Mouse (Mus musculus) inflammation-experienced regulatory T-cells, adult 6 months (primary cell): Measurements from ENCODE around the gene H2-Ab1. TPM values are rescaled to one million over a fixed set of nuclear protein-coding genes. Genes with fewer than 3 reads are reported as not detected.
"Not testable (repeated sequence)": the region's sequence is repeated elsewhere in the genome, so short reads cannot be mapped to it uniquely, and the experiment has no call there.

ENCODE experiments used
- ATAC-seq: one replicate; pipeline ENCODE4 v1.8.0; 2017
- polyA plus RNA-seq, 3 experiments: library from polyadenylated mRNA; unstranded; fragments of 100-300 nt; shearing (Covaris generic); gene quantifications; one replicate each; pipeline ENCODE4 v1.2.1; 2017

Gene H2-Ab1
- polyA plus RNA-seq: 10 to 100 TPM in 2 of 3 experiments, 1 to 10 TPM in 1; 4.3 to 76.2 (median 34.9) TPM

DNA sequence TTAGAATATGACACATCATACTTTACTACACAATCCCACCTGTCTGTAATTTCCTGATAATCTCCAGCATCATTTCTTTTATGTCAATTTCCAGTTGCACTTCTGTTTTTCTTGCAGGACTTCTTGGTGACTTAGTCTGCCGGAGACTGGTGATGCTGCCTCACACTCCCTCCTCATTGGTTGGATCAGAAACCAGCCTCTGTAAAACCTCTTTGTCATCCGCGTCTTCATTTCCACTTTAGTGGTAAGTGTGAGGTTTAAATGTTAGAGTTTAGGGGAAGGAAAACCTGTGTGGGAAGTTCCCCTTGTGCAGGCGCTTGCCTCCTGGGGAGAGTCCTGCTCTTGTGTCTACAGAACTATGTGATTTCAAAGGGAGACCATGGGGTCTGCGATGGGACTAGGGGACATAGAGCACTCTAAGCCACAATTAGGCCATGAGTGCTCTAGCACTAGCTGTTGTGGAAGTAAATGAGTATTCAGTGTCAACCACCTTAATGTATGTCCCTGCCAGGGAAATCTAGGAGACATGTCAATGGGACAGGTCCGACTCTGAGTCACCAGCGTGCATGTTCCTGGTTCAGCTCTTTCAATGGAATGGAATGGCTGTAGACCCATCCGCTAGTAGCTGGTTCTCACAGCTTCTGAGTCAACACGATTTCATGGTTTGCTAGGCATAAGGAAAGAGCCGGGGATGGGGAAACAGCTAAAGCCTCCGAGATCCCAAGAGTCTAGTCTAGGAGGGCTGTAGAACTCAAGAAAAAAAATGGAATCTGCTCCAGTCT, at the start of gene H2-Ab1:
H2-Ab1 (plus strand) TSS at position 96 of the 782 bp plus-strand sequence.
- peak; percentile 80 for ATAC-seq

DNA sequence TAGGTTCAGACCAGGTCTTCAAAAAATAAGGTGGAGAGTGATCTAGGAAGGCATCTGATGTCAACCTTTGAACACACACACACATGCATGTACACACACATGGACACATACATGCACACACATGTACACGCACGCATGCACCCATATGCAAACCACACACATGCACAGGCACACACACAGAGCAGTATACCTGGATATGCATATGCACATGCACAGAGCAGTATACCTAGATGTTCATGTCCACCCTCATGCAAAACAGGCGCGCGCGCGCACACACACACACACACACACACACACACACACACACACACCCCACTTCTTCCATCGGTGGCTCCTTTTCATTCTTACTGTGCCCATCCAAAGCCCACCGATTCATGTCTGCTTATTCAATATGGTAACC, 49.6 kb upstream of the H2-Ab1 start:
- no peak for ATAC-seq

DNA sequence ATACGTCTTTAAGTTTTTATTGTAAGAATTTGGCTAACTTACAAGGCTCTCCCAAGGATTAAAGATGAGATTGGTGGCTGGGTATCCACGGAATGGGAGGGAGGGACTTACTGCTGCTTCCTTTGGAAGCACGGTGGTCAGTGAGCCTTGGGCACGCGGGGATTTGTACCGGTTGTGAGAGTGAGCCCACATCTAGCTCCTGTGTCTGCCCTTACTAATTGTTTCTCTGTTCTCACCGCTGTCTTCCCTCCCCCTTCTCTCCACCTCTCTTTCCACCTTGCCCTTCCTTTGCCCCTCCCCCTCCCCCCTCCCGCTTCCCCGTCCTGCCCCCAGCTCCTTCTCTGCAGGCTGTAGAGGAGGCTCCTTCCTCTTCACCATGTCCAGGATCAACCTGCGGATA, 49.1 kb upstream of the H2-Ab1 start:
- no peak for ATAC-seq

DNA sequence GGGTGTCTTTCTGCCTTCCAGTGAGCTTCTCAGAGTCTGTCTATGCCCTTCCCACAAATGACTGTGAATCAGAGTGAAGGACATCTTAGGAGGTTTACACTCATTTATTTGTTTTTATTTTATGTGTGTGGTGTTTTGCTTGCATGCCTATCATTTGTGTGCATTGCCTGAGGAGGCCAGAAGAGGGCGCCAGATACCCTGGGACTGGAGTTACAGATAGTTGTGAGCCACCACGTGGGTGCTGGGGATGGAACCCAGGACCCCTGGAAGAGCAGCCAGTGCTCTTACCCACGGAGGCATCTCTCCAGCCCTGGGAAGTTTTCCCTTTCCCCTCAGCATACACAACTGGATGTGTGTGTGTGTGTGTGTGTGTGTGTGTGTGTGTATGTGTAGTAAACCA, 47.8 kb upstream of the H2-Ab1 start:
- ATAC-seq: no peak

DNA sequence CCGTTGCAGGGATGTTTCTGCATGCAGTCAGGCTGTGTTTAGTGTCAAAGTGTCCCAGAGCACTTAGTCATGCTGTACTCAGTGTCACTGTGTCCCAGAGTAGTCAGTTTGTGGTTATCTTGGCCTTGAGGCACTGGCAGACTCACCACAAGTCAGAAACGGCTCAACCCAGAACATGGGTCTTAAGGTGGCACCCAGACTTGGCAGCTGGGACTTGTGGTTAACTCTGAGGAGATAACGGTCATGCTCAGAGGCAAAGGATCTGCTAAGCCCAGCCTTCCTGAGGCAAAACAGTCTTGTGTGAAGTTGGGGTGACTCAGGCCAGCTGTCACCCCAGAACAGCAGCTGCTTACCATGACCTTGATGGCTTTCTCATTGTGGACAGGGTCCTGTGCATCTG, 46.9 kb upstream of the H2-Ab1 start:
- ATAC-seq: no peak

DNA sequence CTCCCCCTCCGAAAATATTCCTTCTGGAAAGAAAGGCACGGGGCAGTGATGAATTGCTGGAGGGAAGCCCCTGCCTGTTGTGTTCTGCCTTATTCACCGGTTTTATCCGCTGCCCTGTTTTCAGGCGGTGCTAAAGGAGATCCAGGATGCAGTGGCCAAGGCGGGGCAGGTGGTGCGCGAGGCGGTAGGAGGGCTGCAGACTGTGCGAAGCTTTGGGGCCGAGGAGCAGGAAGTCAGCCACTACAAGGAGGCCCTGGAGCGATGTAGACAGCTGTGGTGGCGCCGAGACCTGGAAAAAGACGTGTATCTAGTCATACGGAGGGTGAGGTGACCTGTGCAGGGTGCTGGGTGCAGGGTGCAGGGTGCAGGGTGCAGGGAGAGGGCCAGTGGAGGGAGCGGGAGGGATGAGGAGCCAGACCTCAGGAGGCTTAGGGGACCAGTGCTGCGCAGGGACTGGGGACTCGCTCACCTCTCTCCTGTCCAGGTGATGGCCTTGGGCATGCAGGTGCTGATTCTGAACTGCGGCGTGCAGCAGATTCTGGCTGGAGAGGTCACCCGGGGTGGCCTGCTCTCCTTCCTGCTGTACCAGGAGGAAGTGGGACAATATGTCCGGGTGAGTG, 45.6 kb upstream of the H2-Ab1 start:
- ATAC-seq: peak; percentile 79

DNA sequence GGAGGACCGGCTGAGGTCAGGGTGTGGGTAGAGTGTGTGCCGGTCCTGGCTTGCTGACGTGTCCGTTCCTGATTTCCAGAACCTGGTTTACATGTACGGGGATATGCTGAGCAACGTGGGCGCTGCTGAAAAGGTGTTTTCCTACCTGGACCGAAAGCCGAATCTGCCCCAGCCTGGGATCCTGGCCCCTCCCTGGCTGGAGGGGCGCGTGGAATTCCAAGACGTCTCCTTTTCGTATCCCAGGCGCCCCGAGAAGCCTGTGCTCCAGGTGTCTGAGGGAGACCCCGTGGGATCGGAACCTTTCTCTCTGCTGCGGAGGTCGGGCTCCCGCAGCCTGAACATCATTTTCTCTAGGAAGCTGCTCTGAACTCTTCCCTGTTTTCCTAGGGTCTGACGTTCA, 43.6 kb upstream of the H2-Ab1 start:
- no peak for ATAC-seq

DNA sequence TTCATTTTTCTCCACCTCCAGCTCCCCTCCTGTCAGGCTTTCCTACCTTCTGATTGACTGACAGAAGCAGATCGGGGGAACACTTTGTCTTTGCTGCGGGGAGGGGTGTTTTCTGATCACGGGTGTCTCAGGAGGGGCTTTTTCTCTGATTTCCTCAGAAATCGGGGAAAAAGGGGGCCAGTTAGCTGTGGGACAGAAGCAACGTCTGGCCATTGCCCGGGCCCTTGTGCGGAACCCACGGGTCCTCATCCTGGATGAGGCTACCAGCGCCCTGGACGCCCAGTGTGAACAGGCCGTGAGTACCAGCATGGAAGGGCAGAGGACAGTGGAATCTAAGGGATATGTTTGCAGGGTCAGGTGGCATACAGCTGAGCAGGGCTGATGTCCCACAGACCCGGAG, 42.3 kb upstream of the H2-Ab1 start:
- ATAC-seq: no peak

DNA sequence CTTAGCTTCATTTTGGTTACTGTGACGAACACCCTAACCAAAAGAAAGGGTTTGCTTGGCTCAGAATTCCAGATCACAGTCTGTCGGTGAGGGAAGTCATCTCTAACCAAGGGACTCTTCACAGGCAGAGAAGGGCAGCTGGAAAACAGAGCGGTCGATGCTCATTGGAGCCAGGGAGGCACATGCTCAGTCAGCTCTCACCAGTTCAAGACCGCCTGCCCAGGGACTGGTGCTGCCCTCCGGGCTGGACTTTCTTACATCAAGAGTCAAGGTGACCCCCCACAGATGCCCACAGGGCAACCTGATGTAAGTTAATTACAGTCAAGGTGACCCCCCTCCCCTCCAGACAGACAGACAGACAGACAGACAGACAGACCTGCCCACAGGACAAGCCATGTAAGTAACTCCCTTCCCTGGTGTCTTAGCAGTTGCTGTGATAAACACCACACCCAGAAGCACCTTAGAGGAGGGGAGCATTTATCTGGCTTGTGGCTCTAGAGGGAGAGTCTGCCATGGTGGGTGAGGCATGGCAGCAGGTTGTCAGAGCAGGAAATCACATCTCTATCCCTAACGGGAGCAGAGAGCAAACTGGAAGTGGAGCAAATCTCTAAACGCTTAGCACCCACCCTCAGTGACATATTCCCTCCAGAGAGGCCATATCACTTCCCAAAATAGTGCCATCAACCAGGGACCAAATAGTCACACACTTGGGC, 40.1 kb upstream of the H2-Ab1 start:
- ATAC-seq: no peak

DNA sequence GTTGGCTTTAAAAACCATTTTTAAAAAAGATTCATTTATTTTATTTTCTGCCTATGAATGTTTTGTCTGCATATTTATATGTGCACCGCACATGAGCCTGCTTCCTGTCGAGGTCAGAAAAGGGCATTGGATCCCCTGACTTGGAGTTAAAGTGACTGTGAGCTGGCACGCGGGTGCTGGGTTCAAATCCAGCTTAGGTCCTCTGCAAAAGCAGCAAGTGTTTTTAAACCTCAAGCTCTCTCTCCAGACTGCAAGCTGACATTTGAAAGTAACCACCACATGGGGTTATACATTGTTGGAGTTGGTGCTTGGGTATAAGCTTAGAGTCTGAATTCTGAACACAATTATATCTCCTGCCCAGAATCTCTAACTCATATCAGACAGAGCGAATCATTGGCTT, 39.5 kb upstream of the H2-Ab1 start:
- no peak for ATAC-seq

DNA sequence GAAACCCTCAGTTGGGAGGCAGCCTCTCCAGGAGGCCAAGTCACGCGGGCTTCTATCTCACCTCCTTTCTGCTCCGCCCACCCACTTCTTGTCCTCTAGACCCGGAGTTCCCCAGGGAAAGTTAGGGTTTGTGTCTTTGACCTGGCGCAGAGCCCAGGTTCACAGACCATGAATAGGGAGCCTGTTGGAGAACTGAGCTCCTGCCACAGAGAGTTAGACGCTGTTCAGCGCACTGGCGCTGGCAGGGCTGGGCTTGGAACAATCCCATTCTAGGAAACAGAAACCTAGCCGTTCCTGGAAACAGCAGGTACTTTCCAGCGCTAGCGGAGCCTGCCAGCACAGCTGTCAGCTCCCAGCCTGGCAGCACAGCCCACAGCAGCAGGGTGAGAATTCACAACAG, 38.8 kb upstream of the H2-Ab1 start:
- ATAC-seq: peak; percentile 76

DNA sequence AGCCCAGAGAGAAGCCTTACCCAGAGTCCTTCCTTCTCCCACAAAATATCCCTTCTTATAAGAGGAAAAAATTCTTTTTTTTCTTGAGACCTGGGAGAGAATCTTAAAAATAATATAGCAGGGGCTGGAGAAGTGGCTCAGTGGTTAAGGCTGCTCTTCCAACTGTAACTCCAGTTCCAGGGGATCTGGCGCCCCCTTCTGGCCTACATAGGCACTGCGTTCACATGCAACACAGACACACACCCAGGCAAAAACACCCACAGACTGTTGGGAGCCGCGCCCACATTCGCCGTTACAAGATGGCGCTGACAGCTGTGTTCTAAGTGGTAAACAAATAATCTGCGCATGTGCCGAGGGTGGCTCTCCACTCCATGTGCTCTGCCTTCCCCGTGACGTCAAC, 38.4 kb upstream of the H2-Ab1 start:
- ATAC-seq: peak; percentile 51

DNA sequence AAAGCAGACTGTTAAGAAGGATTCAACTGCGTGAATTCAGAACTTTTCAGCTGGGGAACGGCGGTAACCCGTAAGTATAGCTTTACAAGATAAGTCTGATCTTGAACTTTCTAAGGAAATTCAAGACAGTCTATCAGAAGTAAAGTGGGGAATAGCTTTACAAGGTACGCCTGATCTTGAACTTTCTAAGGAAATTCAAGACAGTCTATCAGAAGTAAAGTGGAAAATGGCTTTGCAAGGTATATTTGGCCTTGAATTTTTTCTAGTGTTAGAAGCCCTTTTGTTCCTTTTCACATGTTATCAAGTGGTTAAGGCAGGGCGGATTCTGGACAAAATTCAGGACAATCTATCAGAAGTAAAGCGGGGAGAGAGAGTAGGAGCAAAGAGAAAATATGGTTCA, 37.7 kb upstream of the H2-Ab1 start:
- ATAC-seq: not testable (repeated sequence)

DNA sequence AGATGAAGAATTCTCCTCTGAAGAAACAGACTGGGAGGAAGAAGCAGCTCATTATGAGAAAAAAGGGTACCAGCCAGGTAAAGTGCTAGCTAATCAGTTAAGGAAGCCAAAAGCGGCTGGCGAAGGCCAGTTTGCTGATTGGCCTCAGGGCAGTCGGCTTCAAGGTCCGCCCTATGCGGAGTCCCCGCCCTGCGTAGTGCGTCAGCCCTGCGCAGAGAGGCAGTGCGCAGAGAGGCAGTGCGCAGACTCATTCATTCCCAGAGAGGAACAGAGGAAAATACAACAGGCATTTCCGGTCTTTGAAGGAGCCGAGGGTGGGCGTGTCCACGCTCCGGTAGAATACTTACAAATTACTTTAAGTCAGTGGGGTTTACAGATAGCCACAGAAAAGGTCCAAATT, 37.1 kb upstream of the H2-Ab1 start:
- not testable (repeated sequence) for ATAC-seq

DNA sequence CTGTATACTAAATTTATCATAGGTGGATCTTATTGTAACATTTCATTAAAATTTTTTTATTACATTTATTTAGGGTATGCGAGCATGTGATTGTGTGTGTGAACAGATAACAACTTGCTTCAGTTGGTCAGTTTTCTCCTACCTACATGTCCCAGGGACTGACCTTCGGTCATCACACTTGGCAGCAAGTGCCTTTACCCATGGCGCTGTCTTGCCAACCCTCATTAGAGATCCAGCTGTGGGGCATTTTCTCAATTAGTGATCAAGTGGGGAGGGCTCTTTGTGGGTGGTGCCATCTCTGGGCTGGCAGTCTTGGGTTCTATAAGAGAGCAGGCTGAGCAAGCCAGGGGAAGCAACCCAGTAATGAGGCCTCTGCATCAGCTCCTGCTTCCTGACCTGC, 32.7 kb upstream of the H2-Ab1 start:
- ATAC-seq: no peak

DNA sequence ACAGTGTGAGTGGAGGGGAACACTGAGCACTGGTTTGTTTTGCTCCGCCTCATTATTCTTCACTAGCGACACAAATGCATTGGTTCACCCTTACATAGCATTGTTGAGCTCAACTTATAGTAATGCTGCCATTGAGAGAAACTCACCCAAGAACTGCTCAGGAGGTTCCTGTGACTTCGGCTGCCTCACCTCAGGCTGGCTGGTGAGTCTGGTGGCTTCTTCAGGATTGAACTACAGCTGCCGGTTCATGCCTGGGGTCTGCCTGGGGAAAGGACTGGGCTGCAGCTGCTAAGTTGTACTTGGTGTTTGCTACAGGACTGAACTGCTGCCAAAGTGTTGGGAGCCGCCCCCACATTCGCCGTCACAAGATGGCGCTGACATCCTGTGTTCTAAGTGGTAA, 32.1 kb upstream of the H2-Ab1 start:
- no peak for ATAC-seq

DNA sequence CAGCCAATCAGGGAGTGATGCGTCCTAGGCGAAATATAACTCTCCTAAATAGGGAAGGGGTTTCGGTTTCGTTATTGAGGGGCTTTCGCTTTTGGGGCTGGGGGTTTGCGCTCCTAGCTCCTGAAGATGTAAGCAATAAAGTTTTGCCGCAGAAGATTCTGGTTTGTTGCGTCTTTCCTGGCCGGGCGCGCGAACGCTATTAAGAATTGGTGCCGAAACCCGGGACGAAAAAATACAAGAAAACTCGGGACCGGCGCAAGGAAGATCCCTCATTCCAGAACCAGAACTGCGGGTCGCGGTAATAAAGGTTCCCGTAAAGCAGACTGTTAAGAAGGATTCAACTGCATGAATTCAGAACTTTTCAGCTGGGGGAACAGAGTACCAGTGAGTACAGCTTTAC, 31.6 kb upstream of the H2-Ab1 start:
- ATAC-seq: not testable (repeated sequence)

DNA sequence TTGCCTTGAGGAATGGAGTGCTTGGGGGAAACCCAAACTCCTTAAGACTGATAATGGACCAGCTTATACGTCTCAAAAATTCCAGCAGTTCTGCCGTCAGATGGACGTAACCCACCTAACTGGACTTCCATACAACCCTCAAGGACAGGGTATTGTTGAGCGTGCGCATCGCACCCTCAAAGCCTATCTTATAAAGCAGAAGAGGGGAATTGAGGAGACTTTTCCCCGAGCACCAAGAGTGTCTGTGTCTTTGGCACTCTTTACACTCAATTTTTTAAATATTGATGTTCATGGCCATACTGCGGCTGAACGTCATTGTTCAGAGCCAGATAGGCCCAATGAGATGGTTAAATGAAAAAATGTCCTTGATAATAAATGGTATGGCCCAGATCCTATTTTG, 26.5 kb upstream of the H2-Ab1 start:
- not testable (repeated sequence) for ATAC-seq

DNA sequence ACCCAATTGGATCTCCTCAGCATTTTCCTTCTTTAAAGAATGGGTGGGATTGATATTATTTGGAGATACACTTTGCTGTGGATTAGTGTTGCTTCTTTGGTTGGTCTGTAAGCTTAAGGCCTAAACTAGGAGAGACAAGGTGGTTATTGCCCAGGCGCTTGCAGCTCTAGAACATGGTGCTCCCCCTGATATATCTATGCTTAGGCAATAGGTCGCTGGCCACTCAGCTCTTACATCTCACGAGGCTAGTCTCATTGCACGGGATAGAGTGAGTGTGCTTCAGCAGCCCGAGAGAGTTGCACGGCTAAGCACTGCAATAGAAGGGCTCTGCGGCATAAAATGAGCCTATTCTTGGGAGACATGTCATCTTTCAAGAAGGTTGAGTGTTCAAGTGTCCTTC, 25.5 kb upstream of the H2-Ab1 start:
- not testable (repeated sequence) for ATAC-seq

DNA sequence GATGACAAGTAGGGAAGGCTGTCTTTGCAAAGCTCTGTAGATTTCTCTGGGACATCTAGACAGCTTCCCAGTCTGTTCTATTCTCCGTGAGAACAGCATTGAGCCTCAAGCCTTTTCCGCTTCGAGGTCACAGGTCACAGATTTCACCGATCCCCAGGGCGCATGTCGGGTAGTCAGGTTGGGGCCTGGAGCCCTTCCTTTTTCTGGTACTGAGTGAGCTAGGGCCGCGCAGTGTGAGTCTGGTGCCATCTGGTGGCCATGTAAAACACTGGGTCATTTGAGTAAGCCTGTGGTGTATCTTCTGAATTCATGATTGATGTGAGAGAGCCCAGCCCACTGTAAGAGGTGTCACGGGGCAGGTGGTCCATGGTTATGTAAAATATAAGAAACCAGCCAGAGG, 22.6 kb upstream of the H2-Ab1 start:
- ATAC-seq: peak; percentile 72

DNA sequence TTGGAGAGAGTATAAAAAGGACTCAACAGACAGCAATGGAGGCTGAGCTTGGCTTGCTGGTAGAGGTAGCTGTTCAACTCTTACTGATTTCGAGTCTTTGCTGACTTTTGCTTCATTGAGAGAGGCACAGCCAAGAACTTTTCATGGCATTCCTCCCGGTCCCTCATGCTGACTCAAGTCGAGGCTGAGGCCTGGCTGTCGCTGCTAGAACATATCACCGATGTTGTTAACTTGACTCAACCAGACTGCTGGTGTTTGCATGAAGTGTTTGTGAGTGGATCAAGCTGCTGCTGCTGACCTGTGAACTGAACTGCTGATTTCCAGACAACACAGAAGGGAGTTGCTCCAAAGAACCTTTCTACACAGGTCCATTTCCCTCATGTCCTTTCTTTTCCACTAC, 20.8 kb upstream of the H2-Ab1 start:
- ATAC-seq: no peak

DNA sequence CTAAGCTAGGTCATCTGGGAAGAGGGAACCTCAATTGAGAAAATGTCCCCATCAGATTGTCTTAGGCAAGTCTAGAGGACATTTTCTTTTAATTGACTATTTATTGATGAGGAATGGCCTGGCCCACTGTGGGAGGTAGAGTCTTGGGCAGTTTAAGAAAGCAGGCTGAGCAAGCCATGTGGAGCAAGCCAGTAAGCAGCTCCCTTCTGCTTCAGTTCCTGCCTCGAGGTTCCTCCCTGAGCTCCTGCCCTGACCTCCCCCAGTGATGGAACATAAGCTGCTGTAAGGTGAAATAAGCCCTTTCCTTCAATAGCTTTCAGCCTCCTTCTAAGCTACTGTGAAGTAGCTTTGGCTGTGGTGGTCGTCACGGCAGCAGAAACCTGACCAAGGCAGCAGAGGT, 19.7 kb upstream of the H2-Ab1 start:
- ATAC-seq: no peak

DNA sequence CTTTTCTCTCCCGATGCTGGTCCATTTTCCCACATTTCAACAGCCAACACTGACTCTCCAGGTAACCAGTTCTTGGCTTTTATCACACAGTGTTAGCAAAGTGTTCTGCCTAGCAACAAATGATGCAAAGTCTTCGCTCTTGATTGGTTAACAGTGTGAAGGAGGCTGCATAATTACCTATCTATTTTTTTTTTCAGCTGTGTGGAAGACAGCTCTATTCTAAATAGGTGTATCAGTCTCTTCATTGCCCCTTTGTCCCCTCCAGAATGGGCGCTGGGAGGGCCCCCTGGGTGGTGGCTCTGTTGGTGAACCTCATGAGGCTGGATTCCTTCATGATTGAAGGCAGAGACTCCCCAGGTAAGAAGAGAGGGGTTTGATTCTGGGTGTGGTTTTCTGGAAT, 18.8 kb upstream of the H2-Ab1 start, which contains the start of gene H2-Ob:
H2-Ob (plus strand) TSS at position 198 of the 400 bp plus-strand sequence.
- ATAC-seq: peak; percentile 81

DNA sequence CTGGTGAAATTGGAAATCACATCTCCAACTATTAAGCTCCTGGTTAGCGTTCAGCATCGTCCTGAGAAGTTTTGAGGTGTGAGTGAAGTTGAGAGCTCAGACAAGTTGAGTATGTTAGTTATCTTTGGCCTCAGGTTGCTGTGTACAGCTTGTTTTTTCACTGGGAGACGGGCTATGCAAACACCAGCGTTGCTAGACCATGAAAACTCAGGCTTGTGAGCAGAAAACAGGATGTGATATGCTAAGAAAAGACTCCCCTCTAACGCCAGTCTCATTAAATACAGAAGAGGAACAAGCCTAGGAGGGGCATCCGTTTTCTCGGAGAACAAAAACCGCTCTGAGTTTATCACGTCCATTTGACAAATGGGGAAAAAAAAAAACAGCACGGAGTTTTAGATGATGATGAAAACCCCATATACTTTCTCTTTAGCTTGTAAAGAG, 17.9 kb upstream of the H2-Ab1 start:
- peak; percentile 62 for ATAC-seq
